Mouse (Mus musculus): ENCODE measurements around the gene Rnaseh2a. TPM values are rescaled to one million over a fixed set of nuclear protein-coding genes. Genes with fewer than 3 reads are reported as not detected.

Rnaseh2a gene
- polyA plus RNA-seq, 1 experiment from 2014 or later = 67.1 TPM

DNA sequence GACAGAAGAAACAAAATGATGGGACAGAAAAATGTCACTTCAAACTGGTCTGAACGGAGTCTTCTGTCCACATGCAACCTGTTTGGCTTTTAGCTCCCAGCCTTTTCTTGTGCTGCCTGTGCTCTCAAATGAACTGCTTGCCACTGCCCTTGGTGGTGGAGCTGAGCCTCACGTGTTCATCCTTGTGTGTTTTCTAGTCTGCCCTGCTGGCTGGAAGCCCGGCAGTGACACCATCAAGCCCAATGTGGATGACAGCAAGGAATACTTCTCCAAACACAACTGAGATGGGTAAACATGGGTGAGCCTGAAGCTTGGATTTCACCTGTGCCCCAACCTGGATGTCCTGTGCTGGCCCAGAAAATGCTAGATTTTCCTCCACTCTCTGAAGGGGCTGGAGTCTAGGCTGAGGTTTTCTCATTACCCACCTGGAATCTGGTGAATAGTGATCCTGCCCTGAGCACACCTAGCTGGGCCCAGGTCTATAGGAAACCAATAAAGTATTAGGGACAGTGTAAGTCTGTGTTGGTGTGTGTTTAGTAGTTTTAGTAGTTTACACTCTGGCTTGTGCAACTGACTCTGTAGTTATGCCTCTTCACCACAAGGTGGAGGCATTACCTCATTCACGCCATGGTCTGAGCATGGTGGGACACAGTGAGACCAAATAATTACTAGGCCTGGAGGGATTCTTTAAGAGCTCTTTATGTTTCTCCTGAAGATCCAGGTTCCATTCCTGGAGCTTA, 4.4 kb upstream of the Rnaseh2a start:
- Histone ChIP-seq H3K4me1 (ENCODE audit: insufficient read depth) (peaks cover 43% of the 10 kb centered on the region), H3K27me3 (ENCODE audit: insufficient read depth, low read length) (no peaks in the 10 kb centered on the region), H3K36me3 (replicated peaks; ENCODE audit: insufficient read depth, low read length) (peaks cover 39% of the 10 kb centered on the region), H3K9me3 (ENCODE audit: low read length) (no peaks in the 10 kb centered on the region), H3K9ac (replicated peaks) (peak overlapping the region; percentile 93; the same call in 1 of the 2 replicates), H3K27ac (ENCODE audit: low read depth) (peak overlapping the region; percentile 98), H3K4me2 (ENCODE audit: low read depth, low read length) (peak overlapping the region; percentile 96), H3K4me3 (ENCODE audit: low read depth, low read length) (peak overlapping the region; percentile 6; the same call in 1 of the 2 replicates)
- ATAC-seq = peak; percentile 9
- TF ChIP-seq CTCF (IDR thresholded peaks at IDR 0.05; ENCODE audit: low read depth) (peak; percentile 97), EP300 (IDR thresholded peaks at IDR 0.05; ENCODE audit: low read depth) (no peak)
- DNase-seq = peak; percentile 82
- WGBS (ENCODE audit: insufficient replicate concordance) = 60% methylated on average over 4 of the region's 4 CpGs

DNA sequence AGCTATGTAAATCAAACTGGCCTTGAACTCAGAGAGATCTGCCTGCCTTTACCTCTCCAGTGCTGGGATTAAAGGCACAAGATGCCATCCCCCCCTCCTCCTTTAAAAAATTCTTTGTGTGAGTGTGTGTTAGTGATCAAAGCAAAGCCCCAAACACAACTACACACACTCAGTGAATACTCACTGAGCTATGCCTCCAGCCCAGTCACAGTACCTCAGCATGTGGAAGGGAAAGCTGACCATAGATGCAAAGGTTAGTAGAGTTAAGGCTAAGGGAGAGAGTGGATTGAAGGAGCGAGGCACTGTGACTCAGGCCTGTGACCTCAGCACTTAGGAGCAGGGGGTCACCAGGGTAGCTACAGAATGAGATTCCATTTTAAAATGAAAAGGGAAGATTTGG, 3.5 kb upstream of the Rnaseh2a start:
- peaks cover 39% of the 10 kb centered on the region for H3K36me3 ChIP-seq (replicated peaks; ENCODE audit: insufficient read depth, low read length)
- no peak for TF ChIP-seq EP300 (IDR thresholded peaks at IDR 0.05; ENCODE audit: low read depth)
- no peak for TF ChIP-seq CTCF (IDR thresholded peaks at IDR 0.05; ENCODE audit: low read depth)
- H3K4me1 ChIP-seq (ENCODE audit: insufficient read depth) = peaks cover 42% of the 10 kb centered on the region
- H3K27ac ChIP-seq (ENCODE audit: low read depth) = peak overlapping the region; percentile 98
- peak overlapping the region; percentile 96 for H3K4me2 ChIP-seq (ENCODE audit: low read depth, low read length)
- DNase-seq (no peak), ATAC-seq (no peak)
- no peak overlapping the region for H3K4me3 ChIP-seq (ENCODE audit: low read depth, low read length)
- no peak overlapping the region; the same call in 1 of the 2 replicates for H3K9ac ChIP-seq (replicated peaks)
- H3K9me3 ChIP-seq (ENCODE audit: low read length) = no peaks in the 10 kb centered on the region
- WGBS (ENCODE audit: insufficient replicate concordance) = 75% methylated on average over 1 of the region's 1 CpGs
- no peaks in the 10 kb centered on the region for H3K27me3 ChIP-seq (ENCODE audit: insufficient read depth, low read length)

DNA sequence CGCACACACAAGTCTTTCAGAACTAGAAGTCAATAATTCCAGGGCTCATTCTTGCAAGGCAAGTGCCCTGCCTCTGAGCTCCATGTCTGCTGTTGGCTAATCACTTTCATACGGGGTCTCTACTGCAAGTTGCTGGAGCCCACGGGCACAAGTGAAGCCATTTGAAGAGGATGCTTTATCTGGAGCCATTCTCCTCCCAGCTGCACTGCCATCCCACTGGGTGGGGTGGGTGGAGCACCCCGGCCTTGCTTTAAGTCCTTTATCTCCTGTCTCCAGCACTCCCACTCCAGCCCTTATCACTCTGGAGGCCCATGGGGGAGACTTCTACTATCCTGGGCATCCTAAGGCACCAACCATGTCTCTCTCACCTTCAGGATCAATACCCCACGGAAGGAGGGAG, 1.3 kb upstream of the Rnaseh2a start:
- DNase-seq = peak; percentile 79
- Histone ChIP-seq H3K36me3 (replicated peaks; ENCODE audit: insufficient read depth, low read length) (peaks cover 39% of the 10 kb centered on the region), H3K9me3 (ENCODE audit: low read length) (no peaks in the 10 kb centered on the region), H3K4me2 (ENCODE audit: low read depth, low read length) (peak overlapping the region; percentile 96), H3K4me1 (ENCODE audit: insufficient read depth) (peaks cover 57% of the 10 kb centered on the region), H3K9ac (replicated peaks) (peak overlapping the region; percentile 91), H3K27me3 (ENCODE audit: insufficient read depth, low read length) (no peaks in the 10 kb centered on the region), H3K27ac (ENCODE audit: low read depth) (peak overlapping the region; percentile 98), H3K4me3 (ENCODE audit: low read depth, low read length) (peak overlapping the region; percentile 83)
- peak; percentile 69 for ATAC-seq
- TF ChIP-seq EP300 (IDR thresholded peaks at IDR 0.05; ENCODE audit: low read depth) (peak; percentile 96), CTCF (IDR thresholded peaks at IDR 0.05; ENCODE audit: low read depth) (no peak)
- WGBS (ENCODE audit: insufficient replicate concordance) = 41% methylated on average over 5 of the region's 5 CpGs

DNA sequence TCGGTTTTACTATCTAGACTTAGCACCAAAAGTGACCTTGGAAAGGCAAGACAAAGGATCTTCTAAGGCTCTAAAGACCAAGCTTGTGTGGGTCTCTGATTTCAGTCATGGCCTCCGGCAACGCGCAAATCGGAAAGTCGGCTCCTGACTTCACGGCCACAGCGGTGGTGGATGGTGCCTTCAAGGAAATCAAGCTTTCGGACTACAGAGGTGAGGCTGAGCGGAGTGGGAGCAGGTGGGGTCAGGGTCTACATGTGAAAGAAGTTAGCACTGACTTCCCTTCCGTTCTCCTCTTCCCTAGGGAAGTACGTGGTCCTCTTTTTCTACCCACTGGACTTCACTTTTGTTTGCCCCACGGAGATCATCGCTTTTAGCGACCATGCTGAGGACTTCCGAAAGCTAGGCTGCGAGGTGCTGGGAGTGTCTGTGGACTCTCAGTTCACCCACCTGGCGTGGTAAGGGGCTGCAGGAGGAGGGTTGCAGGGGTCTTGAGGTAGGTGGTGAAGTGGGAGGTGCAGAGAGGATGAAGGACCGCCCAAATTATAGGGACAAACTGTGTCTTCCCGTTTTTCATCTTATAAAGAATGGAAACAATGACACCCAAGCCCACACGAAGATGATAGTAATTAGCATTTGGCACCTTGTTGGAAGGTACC, 696 bp upstream of the Rnaseh2a start:
- no peak for ATAC-seq
- peaks cover 39% of the 10 kb centered on the region for H3K36me3 ChIP-seq (replicated peaks; ENCODE audit: insufficient read depth, low read length)
- WGBS (ENCODE audit: insufficient replicate concordance) = 10% methylated on average over 21 of the region's 21 CpGs

DNA sequence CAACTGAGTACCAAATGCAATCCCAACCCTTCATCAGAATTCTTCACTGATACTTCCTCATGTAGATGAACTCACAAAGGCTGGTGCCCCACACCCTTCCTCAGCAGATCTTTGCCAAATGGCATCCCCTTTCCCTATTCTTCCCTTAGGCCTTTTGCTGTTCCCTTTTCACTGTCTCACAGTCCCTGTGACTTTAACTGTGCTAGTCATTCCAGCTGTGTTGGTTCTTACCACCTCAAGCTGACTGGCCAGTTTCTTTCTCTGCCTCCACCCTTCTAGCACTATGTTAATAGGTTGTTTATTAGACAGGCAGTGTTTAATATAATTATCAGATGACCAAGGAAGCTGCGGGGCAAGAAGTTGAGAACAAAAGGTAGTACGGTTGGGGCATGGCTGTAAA, 917 bp downstream of the Rnaseh2a start:
- Histone ChIP-seq H3K9ac (replicated peaks) (peak overlapping the region; percentile 91), H3K27me3 (ENCODE audit: insufficient read depth, low read length) (no peaks in the 10 kb centered on the region), H3K36me3 (replicated peaks; ENCODE audit: insufficient read depth, low read length) (peaks cover 26% of the 10 kb centered on the region), H3K4me3 (ENCODE audit: low read depth, low read length) (peak overlapping the region; percentile 83), H3K27ac (ENCODE audit: low read depth) (peak overlapping the region; percentile 98), H3K4me1 (ENCODE audit: insufficient read depth) (peaks cover 45% of the 10 kb centered on the region), H3K9me3 (ENCODE audit: low read length) (no peaks in the 10 kb centered on the region), H3K4me2 (ENCODE audit: low read depth, low read length) (peak overlapping the region; percentile 96)
- 12% methylated on average over 2 of the region's 2 CpGs for WGBS (ENCODE audit: insufficient replicate concordance)
- DNase-seq = no peak
- no peak for ATAC-seq
- TF ChIP-seq EP300 (IDR thresholded peaks at IDR 0.05; ENCODE audit: low read depth) (no peak), CTCF (IDR thresholded peaks at IDR 0.05; ENCODE audit: low read depth) (no peak)

More for the DNA sequence above, 696 bp upstream of the Rnaseh2a start:
- peak overlapping the region; percentile 83 for H3K4me3 ChIP-seq (ENCODE audit: low read depth, low read length)
- H3K27ac ChIP-seq (ENCODE audit: low read depth) = peak overlapping the region; percentile 98
- no peaks in the 10 kb centered on the region for H3K27me3 ChIP-seq (ENCODE audit: insufficient read depth, low read length)
- peak overlapping the region; percentile 96 for H3K4me2 ChIP-seq (ENCODE audit: low read depth, low read length)
- H3K9ac ChIP-seq (replicated peaks) = peak overlapping the region; percentile 91
- peak; percentile 34 for DNase-seq
- H3K9me3 ChIP-seq (ENCODE audit: low read length) = no peaks in the 10 kb centered on the region
- TF ChIP-seq EP300 (IDR thresholded peaks at IDR 0.05; ENCODE audit: low read depth) (no peak), CTCF (IDR thresholded peaks at IDR 0.05; ENCODE audit: low read depth) (no peak)
- peaks cover 55% of the 10 kb centered on the region for H3K4me1 ChIP-seq (ENCODE audit: insufficient read depth)

Data from liver, postnatal 0 days (tissue).